Mouse (Mus musculus): ENCODE data around the gene Lpp.
A peak's percentile ranks its signal among the peaks of the same experiment; 100 is the strongest.

The Lpp gene

GRCm38 (mm10) chr16:24559811-24560210, 166.5 kb downstream of the Lpp start:
- no peak for DNase-seq (ENCODE audit: low spot score)

- DNase-seq (ENCODE audit: low spot score) = no peak
These were observed 167.7 kb downstream of the Lpp start for GRCm38 (mm10) chr16:24560998-24561397.

GRCm38 (mm10) chr16:24561602-24562001, 168.3 kb downstream of the Lpp start:
- DNase-seq (ENCODE audit: low spot score) = no peak

- DNase-seq (ENCODE audit: low spot score) = no peak
These were observed 172.0 kb downstream of the Lpp start for GRCm38 (mm10) chr16:24565311-24565710.

GRCm38 (mm10) chr16:24566277-24566676, 173.0 kb downstream of the Lpp start:
- DNase-seq (ENCODE audit: low spot score) = no peak

- no peak for DNase-seq (ENCODE audit: low spot score)
These were observed 174.3 kb downstream of the Lpp start for GRCm38 (mm10) chr16:24567562-24567961.

- DNase-seq (ENCODE audit: low spot score) = no peak
These were observed 174.8 kb downstream of the Lpp start for GRCm38 (mm10) chr16:24568061-24568460.

- DNase-seq (ENCODE audit: low spot score) = peak; percentile 51
These were observed 176.4 kb downstream of the Lpp start for GRCm38 (mm10) chr16:24569681-24570080.

- no peak for DNase-seq (ENCODE audit: low spot score)
These were observed 183.7 kb downstream of the Lpp start for GRCm38 (mm10) chr16:24576999-24577398.

GRCm38 (mm10) chr16:24577798-24578197, 184.5 kb downstream of the Lpp start:
- DNase-seq (ENCODE audit: low spot score) = no peak

- no peak for DNase-seq (ENCODE audit: low spot score)
These were observed 189.5 kb downstream of the Lpp start for GRCm38 (mm10) chr16:24582847-24583246.

GRCm38 (mm10) chr16:24593535-24593934, 200.2 kb downstream of the Lpp start:
- DNase-seq (ENCODE audit: low spot score) = no peak

GRCm38 (mm10) chr16:24594508-24594907, 201.2 kb downstream of the Lpp start:
- no peak for DNase-seq (ENCODE audit: low spot score)

- DNase-seq (ENCODE audit: low spot score) = no peak
These were observed 202.2 kb downstream of the Lpp start for GRCm38 (mm10) chr16:24595493-24595892.

- no peak for DNase-seq (ENCODE audit: low spot score)
These were observed 205.3 kb downstream of the Lpp start for GRCm38 (mm10) chr16:24598567-24598966.

GRCm38 (mm10) chr16:24599766-24600165, 206.5 kb downstream of the Lpp start:
- no peak for DNase-seq (ENCODE audit: low spot score)

GRCm38 (mm10) chr16:24600260-24600948, 207.1 kb downstream of the Lpp start:
- no peak for DNase-seq (ENCODE audit: low spot score)

GRCm38 (mm10) chr16:24603342-24603741, 210.0 kb downstream of the Lpp start:
- DNase-seq (ENCODE audit: low spot score) = no peak

GRCm38 (mm10) chr16:24607896-24608457, 214.7 kb downstream of the Lpp start:
- no peak for DNase-seq (ENCODE audit: low spot score)

GRCm38 (mm10) chr16:24619458-24619857, 226.2 kb downstream of the Lpp start:
- DNase-seq (ENCODE audit: low spot score) = no peak

GRCm38 (mm10) chr16:24620021-24620420, 226.7 kb downstream of the Lpp start:
- no peak for DNase-seq (ENCODE audit: low spot score)

GRCm38 (mm10) chr16:24622226-24623194, 229.2 kb downstream of the Lpp start:
- DNase-seq (ENCODE audit: low spot score) = no peak

GRCm38 (mm10) chr16:24624335-24624734, 231.0 kb downstream of the Lpp start:
- no peak for DNase-seq (ENCODE audit: low spot score)
